Mouse (Mus musculus): ENCODE results near the gene Prc1. TPM values are rescaled to one million over a fixed set of nuclear protein-coding genes. Genes with fewer than 3 reads are reported as not detected.

Gene Prc1
- polyA plus RNA-seq, 1 experiment from 2014 or later = 263 TPM

GRCm38 (mm10) chr7:80276374-80276773 is 17.9 kb upstream of the Prc1 start:
- Histone ChIP-seq H3K36me3 (ENCODE audit: control insufficient read depth, insufficient read depth, low read length) (peaks cover 17% of the 10 kb centered on the region), H3K4me3 (ENCODE audit: low read depth, low read length) (no peak overlapping the region), H3K9ac (ENCODE audit: low read length) (no peak overlapping the region), H3K9me3 (ENCODE audit: control insufficient read depth, low read length) (peaks cover 13% of the 10 kb centered on the region; the same call in 1 of the 2 replicates), H3K27me3 (ENCODE audit: control insufficient read depth, insufficient read depth, low read length) (no peaks in the 10 kb centered on the region), H3K4me2 (ENCODE audit: low read depth, low read length, severe bottlenecking) (no peak overlapping the region), H3K27ac (ENCODE audit: low read depth, low read length) (no peak overlapping the region), H3K4me1 (replicated peaks; ENCODE audit: control insufficient read depth, insufficient read depth, low read length) (no peaks in the 10 kb centered on the region)
- DNase-seq (ENCODE audit: low spot score) (no peak), ATAC-seq (replicated peaks; ENCODE audit: low FRiP score) (no peak)
- WGBS = 95% methylated on average over 4 of the region's 4 CpGs

- peaks cover 7% of the 10 kb centered on the region; the same call in 1 of the 2 replicates for H3K36me3 ChIP-seq (ENCODE audit: control insufficient read depth, insufficient read depth, low read length)
- H3K27ac ChIP-seq (ENCODE audit: low read depth, low read length) = no peak overlapping the region
- ATAC-seq (replicated peaks; ENCODE audit: low FRiP score) = no peak
- H3K9me3 ChIP-seq (ENCODE audit: control insufficient read depth, low read length) = peaks cover 3% of the 10 kb centered on the region; the same call in 1 of the 2 replicates
- H3K9ac ChIP-seq (ENCODE audit: low read length) = no peak overlapping the region
- H3K4me2 ChIP-seq (ENCODE audit: low read depth, low read length, severe bottlenecking) = no peak overlapping the region
- 88% methylated on average over 10 of the region's 10 CpGs for WGBS
- DNase-seq (ENCODE audit: low spot score) = no peak
- H3K4me3 ChIP-seq (ENCODE audit: low read depth, low read length) = no peak overlapping the region
- no peaks in the 10 kb centered on the region for H3K27me3 ChIP-seq (ENCODE audit: control insufficient read depth, insufficient read depth, low read length)
- H3K4me1 ChIP-seq (replicated peaks; ENCODE audit: control insufficient read depth, insufficient read depth, low read length) = no peaks in the 10 kb centered on the region
These were observed 14.2 kb upstream of the Prc1 start for GRCm38 (mm10) chr7:80280032-80280431.

- Histone ChIP-seq H3K9ac (ENCODE audit: low read length) (no peak overlapping the region), H3K27me3 (ENCODE audit: control insufficient read depth, insufficient read depth, low read length) (no peaks in the 10 kb centered on the region), H3K4me3 (ENCODE audit: low read depth, low read length) (no peak overlapping the region), H3K27ac (ENCODE audit: low read depth, low read length) (no peak overlapping the region), H3K36me3 (ENCODE audit: control insufficient read depth, insufficient read depth, low read length) (peaks cover under 1% of the 10 kb centered on the region; the same call in 1 of the 2 replicates), H3K4me1 (replicated peaks; ENCODE audit: control insufficient read depth, insufficient read depth, low read length) (no peaks in the 10 kb centered on the region), H3K4me2 (ENCODE audit: low read depth, low read length, severe bottlenecking) (no peak overlapping the region), H3K9me3 (ENCODE audit: control insufficient read depth, low read length) (no peaks in the 10 kb centered on the region)
- WGBS = 84% methylated on average over 2 of the region's 2 CpGs
- ATAC-seq (replicated peaks; ENCODE audit: low FRiP score) (no peak), DNase-seq (ENCODE audit: low spot score) (no peak)
These were observed 13.3 kb upstream of the Prc1 start for GRCm38 (mm10) chr7:80280998-80281397.

GRCm38 (mm10) chr7:80281646-80282045 is 12.6 kb upstream of the Prc1 start:
- Histone ChIP-seq H3K9ac (ENCODE audit: low read length) (no peak overlapping the region), H3K9me3 (ENCODE audit: control insufficient read depth, low read length) (no peaks in the 10 kb centered on the region), H3K27ac (ENCODE audit: low read depth, low read length) (no peak overlapping the region), H3K36me3 (ENCODE audit: control insufficient read depth, insufficient read depth, low read length) (no peaks in the 10 kb centered on the region; the same call in 1 of the 2 replicates), H3K4me3 (ENCODE audit: low read depth, low read length) (no peak overlapping the region), H3K4me1 (replicated peaks; ENCODE audit: control insufficient read depth, insufficient read depth, low read length) (no peaks in the 10 kb centered on the region), H3K4me2 (ENCODE audit: low read depth, low read length, severe bottlenecking) (no peak overlapping the region), H3K27me3 (ENCODE audit: control insufficient read depth, insufficient read depth, low read length) (no peaks in the 10 kb centered on the region)
- DNase-seq (ENCODE audit: low spot score) (no peak), ATAC-seq (replicated peaks; ENCODE audit: low FRiP score) (no peak)
- 84% methylated on average over 3 of the region's 3 CpGs for WGBS

GRCm38 (mm10) chr7:80283226-80283918 is 10.9 kb upstream of the Prc1 start:
- ATAC-seq (replicated peaks; ENCODE audit: low FRiP score) (no peak), DNase-seq (ENCODE audit: low spot score) (no peak)
- Histone ChIP-seq H3K36me3 (ENCODE audit: control insufficient read depth, insufficient read depth, low read length) (no peaks in the 10 kb centered on the region; the same call in 1 of the 2 replicates), H3K4me1 (replicated peaks; ENCODE audit: control insufficient read depth, insufficient read depth, low read length) (no peaks in the 10 kb centered on the region), H3K9ac (ENCODE audit: low read length) (no peak overlapping the region), H3K27ac (ENCODE audit: low read depth, low read length) (no peak overlapping the region), H3K4me3 (ENCODE audit: low read depth, low read length) (no peak overlapping the region), H3K4me2 (ENCODE audit: low read depth, low read length, severe bottlenecking) (no peak overlapping the region), H3K9me3 (ENCODE audit: control insufficient read depth, low read length) (no peaks in the 10 kb centered on the region), H3K27me3 (ENCODE audit: control insufficient read depth, insufficient read depth, low read length) (no peaks in the 10 kb centered on the region)
- 93% methylated on average over 3 of the region's 3 CpGs for WGBS

- H3K4me1 ChIP-seq (replicated peaks; ENCODE audit: control insufficient read depth, insufficient read depth, low read length) = no peaks in the 10 kb centered on the region
- H3K4me2 ChIP-seq (ENCODE audit: low read depth, low read length, severe bottlenecking) = no peak overlapping the region
- H3K27ac ChIP-seq (ENCODE audit: low read depth, low read length) = no peak overlapping the region
- H3K9ac ChIP-seq (ENCODE audit: low read length) = no peak overlapping the region
- WGBS = 94% methylated on average over 5 of the region's 5 CpGs
- ATAC-seq (replicated peaks; ENCODE audit: low FRiP score) (no peak), DNase-seq (ENCODE audit: low spot score) (no peak)
- no peaks in the 10 kb centered on the region for H3K27me3 ChIP-seq (ENCODE audit: control insufficient read depth, insufficient read depth, low read length)
- no peaks in the 10 kb centered on the region; the same call in 1 of the 2 replicates for H3K36me3 ChIP-seq (ENCODE audit: control insufficient read depth, insufficient read depth, low read length)
- no peaks in the 10 kb centered on the region for H3K9me3 ChIP-seq (ENCODE audit: control insufficient read depth, low read length)
- H3K4me3 ChIP-seq (ENCODE audit: low read depth, low read length) = no peak overlapping the region
These were observed 9.9 kb upstream of the Prc1 start for GRCm38 (mm10) chr7:80284391-80284790.

GRCm38 (mm10) chr7:80285725-80286124 is 8.5 kb upstream of the Prc1 start:
- H3K27ac ChIP-seq (ENCODE audit: low read depth, low read length) = no peak overlapping the region
- H3K9ac ChIP-seq (ENCODE audit: low read length) = no peak overlapping the region
- no peaks in the 10 kb centered on the region for H3K27me3 ChIP-seq (ENCODE audit: control insufficient read depth, insufficient read depth, low read length)
- H3K9me3 ChIP-seq (ENCODE audit: control insufficient read depth, low read length) = no peaks in the 10 kb centered on the region
- no peak overlapping the region for H3K4me3 ChIP-seq (ENCODE audit: low read depth, low read length)
- DNase-seq (ENCODE audit: low spot score) (no peak), ATAC-seq (replicated peaks; ENCODE audit: low FRiP score) (no peak)
- no peaks in the 10 kb centered on the region for H3K4me1 ChIP-seq (replicated peaks; ENCODE audit: control insufficient read depth, insufficient read depth, low read length)
- H3K36me3 ChIP-seq (ENCODE audit: control insufficient read depth, insufficient read depth, low read length) = no peaks in the 10 kb centered on the region; the same call in 1 of the 2 replicates
- 96% methylated on average over 6 of the region's 6 CpGs for WGBS
- no peak overlapping the region for H3K4me2 ChIP-seq (ENCODE audit: low read depth, low read length, severe bottlenecking)

- Histone ChIP-seq H3K9ac (ENCODE audit: low read length) (no peak overlapping the region), H3K4me1 (replicated peaks; ENCODE audit: control insufficient read depth, insufficient read depth, low read length) (no peaks in the 10 kb centered on the region), H3K27me3 (ENCODE audit: control insufficient read depth, insufficient read depth, low read length) (no peaks in the 10 kb centered on the region), H3K36me3 (ENCODE audit: control insufficient read depth, insufficient read depth, low read length) (no peaks in the 10 kb centered on the region; the same call in 1 of the 2 replicates), H3K4me3 (ENCODE audit: low read depth, low read length) (no peak overlapping the region), H3K9me3 (ENCODE audit: control insufficient read depth, low read length) (no peaks in the 10 kb centered on the region), H3K27ac (ENCODE audit: low read depth, low read length) (no peak overlapping the region), H3K4me2 (ENCODE audit: low read depth, low read length, severe bottlenecking) (no peak overlapping the region)
- 82% methylated on average over 10 of the region's 10 CpGs for WGBS
- ATAC-seq (replicated peaks; ENCODE audit: low FRiP score) = no peak
- DNase-seq (ENCODE audit: low spot score) = no peak
These were observed 6.5 kb upstream of the Prc1 start for GRCm38 (mm10) chr7:80287736-80288135.

Measured in forebrain, embryonic 11.5 days (tissue).